Mouse (Mus musculus) c-Kit-negative CD71-positive TER-119-positive erythroid progenitor cells, embryonic 14.5 days (primary cell): ENCODE results near the gene Znhit2.

Source experiments
- DNase-seq: peaks from one replicate; pipeline ENCODE4 v3.0.0-alpha.2; 2013; ENCODE audit warnings: low read depth, low spot score

The Znhit2 gene

DNA sequence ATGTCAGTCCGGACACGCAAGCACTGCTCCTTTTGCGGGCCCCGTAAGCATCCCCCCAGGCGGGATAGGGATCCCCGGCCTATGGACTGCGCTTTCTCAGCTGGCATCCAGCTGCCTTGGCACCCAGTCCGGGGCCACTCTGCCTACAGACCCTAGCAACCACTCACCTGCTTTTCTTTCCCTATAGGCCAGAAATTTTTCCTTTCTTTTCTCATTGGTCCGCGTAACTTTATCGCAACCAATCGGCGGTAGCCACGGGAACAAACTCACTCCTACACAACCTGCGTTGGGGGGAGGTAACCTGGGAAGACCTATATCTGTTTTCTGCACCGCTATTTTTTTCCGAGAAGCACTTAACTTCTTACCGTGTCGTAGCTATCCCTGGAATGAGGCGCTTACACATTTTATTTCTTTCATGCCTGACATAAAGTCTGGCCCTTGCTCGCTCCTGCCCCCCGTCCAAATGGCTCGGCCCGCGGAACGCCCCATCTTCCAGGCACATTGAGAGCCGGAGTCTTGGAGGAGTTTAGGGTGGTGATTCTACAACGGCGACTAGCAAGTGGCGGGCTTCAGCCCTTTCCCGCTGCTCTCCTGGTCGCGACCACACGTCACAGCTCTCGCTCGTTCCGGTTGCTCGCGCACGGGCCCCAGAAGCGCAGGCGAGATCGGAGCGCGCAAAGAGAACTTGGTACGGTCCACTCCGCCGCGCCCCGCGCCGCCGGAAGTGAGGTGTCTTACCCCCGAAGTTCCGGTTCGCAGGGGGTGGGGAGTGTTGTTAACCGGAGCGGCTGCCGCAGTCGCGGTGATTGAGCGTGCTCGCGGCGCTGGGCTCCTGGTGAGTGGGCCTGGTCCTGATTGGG, 14.5 kb upstream of the Znhit2 start, which contains the start of gene Syvn1:
Gene Syvn1 (plus strand): TSS at position 283 of the 860 bp plus-strand sequence.
- DNase-seq = peak; percentile 87

DNA sequence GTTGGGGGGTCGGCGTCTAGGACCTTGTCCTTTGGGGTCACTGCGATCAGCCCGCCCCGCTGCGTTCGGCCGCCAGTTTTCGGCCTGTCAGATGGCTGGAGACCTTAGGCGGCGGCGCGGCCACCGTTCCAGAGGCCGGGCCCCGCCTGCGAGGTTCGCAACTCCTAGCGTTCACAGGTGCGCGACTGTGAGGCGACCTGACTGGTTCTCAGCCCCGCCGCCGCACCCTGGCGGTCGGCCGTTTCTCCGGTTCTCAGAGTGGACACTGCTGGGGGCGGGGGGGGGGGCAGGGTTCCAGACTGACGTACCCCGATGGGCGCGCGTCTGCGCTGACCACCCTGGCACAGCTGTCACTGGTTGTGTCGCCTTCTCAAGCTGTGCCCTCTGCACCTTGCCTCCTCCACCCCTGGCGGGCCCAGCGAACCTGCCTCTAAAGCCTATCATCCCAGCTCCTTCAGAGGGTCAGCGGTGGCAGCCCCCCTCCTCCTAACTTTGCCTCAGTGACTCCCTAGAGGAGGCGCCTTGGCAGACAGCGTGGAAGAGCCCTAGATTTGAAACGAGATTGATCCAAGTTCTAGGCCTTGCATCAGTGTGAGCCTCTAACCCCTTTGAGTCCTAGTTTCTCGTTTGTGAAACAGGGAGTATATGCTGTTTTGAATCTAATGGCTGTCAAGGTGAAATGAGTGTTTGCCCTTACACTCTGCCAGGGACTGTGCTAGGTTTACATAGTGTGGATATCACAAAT, 13.7 kb upstream of the Znhit2 start:
- DNase-seq = no peak

DNA sequence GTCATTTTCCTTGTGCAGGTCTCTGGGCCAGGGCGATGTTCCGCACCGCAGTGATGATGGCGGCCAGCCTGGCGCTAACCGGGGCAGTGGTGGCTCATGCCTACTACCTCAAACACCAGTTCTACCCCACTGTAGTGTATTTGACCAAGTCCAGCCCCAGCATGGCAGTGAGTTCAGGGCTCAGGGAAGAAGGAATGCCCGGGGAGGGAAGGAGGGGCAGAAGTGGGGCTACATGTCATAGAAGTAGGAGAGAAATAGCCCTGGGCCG, 13.2 kb upstream of the Znhit2 start:
- DNase-seq = no peak

GRCm38 (mm10) chr19:6048681-6049410, 12.1 kb upstream of the Znhit2 start:
- no peak for DNase-seq

DNA sequence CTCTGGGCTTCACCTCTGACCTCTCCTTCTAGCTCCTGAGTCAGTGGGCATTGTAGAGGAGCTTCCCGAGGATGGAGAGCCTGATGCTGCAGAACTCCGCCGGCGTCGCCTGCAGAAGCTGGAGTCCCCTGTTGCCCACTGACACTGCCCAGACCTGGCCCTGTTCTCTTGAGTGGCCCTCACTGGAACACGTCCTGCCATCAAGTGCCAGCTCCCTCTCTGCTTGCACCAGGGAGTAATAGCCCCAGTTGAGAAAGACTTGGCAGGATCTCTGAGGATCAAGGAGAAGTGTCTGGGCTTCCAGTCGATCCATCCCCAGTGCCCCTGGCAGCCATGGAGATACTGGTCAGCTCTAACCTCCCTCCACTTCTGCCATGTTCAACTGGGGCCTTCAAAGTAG, 8.5 kb upstream of the Znhit2 start:
- no peak for DNase-seq

- DNase-seq = no peak
Measured at GRCm38 (mm10) chr19:6054296-6054695, 6.7 kb upstream of the Znhit2 start.

DNA sequence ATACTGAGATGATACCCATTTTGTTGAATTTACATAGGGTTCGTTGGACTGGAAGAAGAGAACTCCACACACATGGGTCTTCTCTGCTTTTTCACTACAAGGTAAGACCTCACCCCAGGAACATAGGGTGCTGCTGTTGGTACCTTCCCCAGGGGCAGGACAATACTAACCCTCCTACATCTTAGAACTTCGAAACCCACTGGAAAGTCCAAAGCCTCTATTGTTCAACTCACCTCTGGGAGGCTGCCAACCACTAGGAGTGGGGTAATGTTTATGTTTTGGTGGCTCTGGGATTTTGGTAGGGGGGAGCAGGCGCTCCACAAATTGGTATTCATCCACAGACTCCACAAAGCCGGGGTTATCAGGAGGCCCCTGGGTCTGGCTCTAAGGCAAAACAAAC, 4.3 kb upstream of the Znhit2 start:
- DNase-seq = no peak

DNA sequence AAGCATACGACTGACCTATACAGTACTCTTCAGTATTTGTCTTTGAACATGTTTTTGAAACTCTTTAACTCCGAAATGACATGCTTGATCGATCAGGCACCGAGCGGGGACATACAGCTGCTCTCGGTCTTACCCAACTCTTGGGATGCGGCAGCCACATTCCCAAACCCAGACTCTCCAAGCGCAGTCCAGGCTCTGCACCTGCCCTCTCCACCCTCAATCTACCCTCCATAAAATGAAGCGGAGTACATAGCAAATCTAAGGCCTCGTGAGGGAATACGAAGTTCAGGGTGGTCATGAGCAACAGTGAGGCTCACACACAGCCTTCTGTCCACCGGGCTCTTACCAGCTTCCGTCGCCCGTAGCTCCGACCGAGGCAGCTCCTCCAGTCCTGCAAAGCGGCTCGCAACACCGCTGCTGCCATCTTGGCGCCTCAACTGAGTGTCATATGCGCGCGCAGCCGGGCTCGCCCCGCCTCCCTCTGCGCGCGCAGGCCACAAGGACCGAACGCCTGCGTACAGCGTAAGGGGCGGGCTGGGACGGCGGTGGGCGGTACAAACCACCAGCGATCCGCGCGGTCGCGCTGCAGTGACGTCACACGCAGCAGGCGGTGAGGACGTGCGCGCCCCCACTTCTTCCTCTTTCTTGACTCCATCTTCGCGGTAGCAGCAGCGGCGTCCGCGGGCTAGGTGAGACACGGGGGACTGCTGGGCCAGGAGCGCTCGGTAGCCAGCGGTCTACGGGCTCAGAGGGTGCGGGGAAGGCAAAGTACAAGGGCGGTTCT, 3.5 kb upstream of the Znhit2 start, which contains the start of the genes Mrpl49 and Fau:
Gene Mrpl49 (minus strand): TSS at position 473 of the 784 bp plus-strand sequence.
Gene Fau (plus strand): TSS at position 532 of the 784 bp plus-strand sequence.
- peak; percentile 96 for DNase-seq

DNA sequence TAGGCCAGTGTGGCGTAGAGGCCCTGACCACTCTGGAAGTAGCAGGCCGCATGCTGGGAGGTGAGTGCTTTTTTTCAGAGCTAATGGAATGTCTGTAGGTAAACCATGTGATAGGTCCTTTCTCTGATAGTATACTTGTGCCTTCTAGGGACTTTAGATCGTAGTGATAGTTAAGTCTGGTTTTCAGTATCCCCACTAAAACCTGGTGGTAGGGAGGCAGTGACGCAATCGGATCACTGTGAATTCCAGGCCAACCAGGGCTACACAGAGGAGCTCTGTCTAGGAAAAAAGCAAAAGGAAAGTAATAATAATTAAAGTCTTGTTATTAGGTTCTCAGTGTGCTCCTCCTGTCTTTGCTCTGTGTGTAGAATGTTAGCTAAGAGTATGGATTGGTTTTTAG, 2.5 kb upstream of the Znhit2 start:
- DNase-seq = no peak

- no peak for DNase-seq
Measured at GRCm38 (mm10) chr19:6058966-6059365, 2.0 kb upstream of the Znhit2 start.

- no peak for DNase-seq
Measured at GRCm38 (mm10) chr19:6061641-6062302, 780 bp downstream of the Znhit2 start.

DNA sequence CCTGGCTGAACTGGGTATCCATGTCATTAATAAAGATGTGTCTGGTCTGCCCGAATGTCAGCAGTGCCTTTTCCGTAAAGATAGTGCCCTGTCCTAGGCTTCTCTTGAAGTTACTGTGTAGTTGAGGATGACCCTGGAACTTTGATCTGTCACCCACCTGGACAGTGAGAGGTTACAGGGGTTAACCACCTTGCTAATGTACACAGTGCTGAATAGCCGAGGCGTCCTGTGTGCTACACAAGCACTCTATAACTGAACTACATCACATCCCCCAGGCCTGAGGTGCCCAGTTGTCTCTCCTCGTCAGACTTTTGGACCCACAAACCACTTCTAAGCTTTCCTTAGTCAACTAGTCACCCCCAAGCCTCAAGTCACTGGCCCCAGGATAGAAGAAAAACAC, 1.4 kb downstream of the Znhit2 start:
- DNase-seq = no peak

GRCm38 (mm10) chr19:6063081-6063480, 2.1 kb downstream of the Znhit2 start:
- no peak for DNase-seq

DNA sequence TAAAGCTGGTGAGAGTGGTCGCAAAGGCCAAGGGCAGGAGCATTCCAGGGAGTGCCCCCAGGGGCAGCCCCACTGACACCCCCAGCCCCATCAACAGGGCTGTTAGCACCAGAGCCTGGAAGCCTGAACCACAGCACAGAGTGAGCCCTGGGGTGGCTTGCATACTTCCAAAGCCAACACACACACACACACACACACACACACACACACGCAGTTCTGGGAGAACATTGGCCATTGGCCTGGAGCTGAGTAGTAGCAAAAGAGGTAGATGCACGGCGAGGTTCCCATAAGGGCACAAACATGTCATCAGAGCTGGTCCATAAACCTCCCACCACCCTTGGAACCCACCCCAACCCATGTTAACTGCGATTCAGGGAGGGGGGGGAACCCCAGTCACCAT, 5.6 kb downstream of the Znhit2 start:
- no peak for DNase-seq

- peak; percentile 72 for DNase-seq
Measured at GRCm38 (mm10) chr19:6067011-6067723, 6.2 kb downstream of the Znhit2 start.

DNA sequence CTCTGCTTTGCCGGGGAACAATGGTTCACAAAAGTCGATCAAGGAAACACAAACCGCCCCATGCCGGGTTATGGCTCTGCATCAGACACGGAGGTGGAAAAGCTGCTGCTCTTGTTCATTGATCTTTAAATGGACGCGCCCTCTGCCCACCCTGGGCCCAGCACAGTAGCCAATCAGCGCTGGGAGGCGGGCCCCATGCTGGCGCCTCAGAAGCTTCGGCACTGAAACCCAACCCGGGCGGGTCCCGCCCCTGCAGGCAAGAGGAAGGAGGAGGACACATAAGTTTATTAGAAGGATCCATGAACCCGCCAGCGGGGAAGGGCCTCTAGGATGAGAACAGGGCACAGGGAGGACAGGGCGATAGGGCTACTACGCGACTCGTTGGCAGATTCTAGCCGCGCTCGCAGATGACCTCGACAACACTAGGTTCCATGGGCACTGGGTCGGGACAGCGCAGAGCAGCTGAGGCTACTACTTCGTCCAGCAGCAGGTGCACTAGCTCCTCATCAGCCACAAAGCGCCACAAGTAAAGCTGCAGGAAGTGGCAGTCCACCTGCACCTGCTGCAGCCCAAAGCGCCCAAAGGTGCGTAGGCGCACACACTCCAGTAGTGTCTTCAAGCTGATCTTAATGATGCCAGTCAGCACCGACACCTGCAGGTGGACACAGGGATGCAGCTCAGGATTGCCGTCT, 6.9 kb downstream of the Znhit2 start, which contains the start of gene Tm7sf2:
Gene Tm7sf2 (minus strand): TSS at position 650 of the 692 bp plus-strand sequence.
- peak; percentile 64 for DNase-seq

- no peak for DNase-seq
Measured at GRCm38 (mm10) chr19:6068951-6069350, 8.0 kb downstream of the Znhit2 start.

- no peak for DNase-seq
Measured at GRCm38 (mm10) chr19:6069851-6070250, 8.9 kb downstream of the Znhit2 start.

DNA sequence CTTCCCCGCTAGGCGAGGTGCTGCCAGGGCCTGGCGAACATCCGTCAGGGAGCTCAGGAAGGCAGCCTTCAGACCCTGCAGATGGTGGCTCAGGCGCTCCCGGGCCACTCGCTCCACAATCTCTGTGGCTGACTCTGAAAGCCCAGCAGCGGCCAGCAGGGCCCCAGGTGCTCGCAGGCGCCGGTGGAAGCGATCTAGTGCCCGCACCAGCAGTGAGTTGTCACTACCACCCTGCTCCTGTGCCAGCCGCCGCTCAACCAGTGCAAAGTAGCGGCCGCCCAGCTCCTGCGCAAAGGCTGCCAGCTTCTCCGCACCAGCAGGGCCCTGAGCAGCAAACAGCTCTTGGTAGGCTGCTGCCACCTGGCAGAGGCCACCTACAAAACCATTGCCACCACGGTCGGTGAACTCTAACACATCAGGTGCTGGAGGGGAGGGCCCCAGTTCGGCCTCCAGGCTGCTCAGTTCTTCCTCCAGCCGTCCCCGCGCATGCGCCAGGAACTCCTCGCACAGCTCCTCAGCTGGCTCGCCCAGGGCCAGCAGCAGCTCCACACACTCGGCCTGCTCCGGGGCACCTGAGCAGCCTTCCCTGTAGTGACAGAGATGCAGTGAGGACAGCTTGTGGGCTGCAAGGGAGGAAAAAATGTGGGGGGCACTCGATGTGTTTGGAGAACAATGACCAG, 9.7 kb downstream of the Znhit2 start:
- DNase-seq = no peak
